Mouse (Mus musculus) lung, embryonic 15.5 days (tissue): ENCODE measurements around the gene Mapkapk2. TPM values are rescaled to one million over a fixed set of nuclear protein-coding genes. Genes with fewer than 3 reads are reported as not detected.

ENCODE experiments used
- ATAC-seq: fragments of 200-750 bp; cut with Nextera tagmentation; 2 replicates; pipeline ENCODE4 v1.8.0; 2017; ENCODE audit warnings: moderate number of reproducible peaks, borderline replicate concordance; ENCODE audit not compliant: low FRiP score, low TSS enrichment; ENCODE audit errors: extremely low read depth
- H3K27ac ChIP-seq: fragments of 300-500 bp; sonication (generic); 2 replicates; pipeline ENCODE4 v1.5.1; 2015; ENCODE audit warnings: moderate library complexity, mild to moderate bottlenecking, inconsistent platforms
- H3K27me3 ChIP-seq: fragments of 300-500 bp; sonication (generic); 2 replicates; pipeline ENCODE4 v1.6.1; 2015; ENCODE audit warnings: inconsistent platforms
- H3K36me3 ChIP-seq: fragments of 300-500 bp; sonication (generic); 2 replicates; pipeline ENCODE4 v1.6.1; 2015; ENCODE audit warnings: inconsistent platforms
- H3K4me1 ChIP-seq: fragments of 300-500 bp; sonication (generic); 2 replicates; pipeline ENCODE4 v1.6.1; 2015; ENCODE audit warnings: inconsistent platforms
- H3K4me2 ChIP-seq: fragments of 300-500 bp; sonication (generic); 2 replicates; pipeline ENCODE4 v1.6.1; 2015; ENCODE audit warnings: inconsistent platforms, mild to moderate bottlenecking, moderate library complexity
- H3K4me3 ChIP-seq: fragments of 300-500 bp; sonication (generic); 2 replicates; pipeline ENCODE4 v1.5.1; 2015; ENCODE audit warnings: mild to moderate bottlenecking, inconsistent platforms
- H3K9ac ChIP-seq: fragments of 300-500 bp; sonication (generic); 2 replicates; pipeline ENCODE4 v1.6.1; 2015; ENCODE audit warnings: inconsistent platforms
- H3K9me3 ChIP-seq: fragments of 300-500 bp; sonication (generic); 2 replicates; pipeline ENCODE4 v1.6.1; 2016; ENCODE audit warnings: inconsistent platforms
- WGBS: fragments of 180-500 bp; shearing (Covaris S2); methylation state at CpG from one replicate; pipeline ENCODE4 v1.1.7; 2015; 5-methylcytosine and 5-hydroxymethylcytosine counted together
- polyA plus RNA-seq: library from polyadenylated mRNA; unstranded; fragments of >200 nt; fragmentation: Nextera tagmentation; extraction: Ambion mirVana; gene quantifications from 2 replicates; pipeline ENCODE4 v1.2.1, GENCODE M21; 2015

Mapkapk2 gene
- polyA plus RNA-seq, 1 experiment from 2014 or later = 61.0 TPM

DNA sequence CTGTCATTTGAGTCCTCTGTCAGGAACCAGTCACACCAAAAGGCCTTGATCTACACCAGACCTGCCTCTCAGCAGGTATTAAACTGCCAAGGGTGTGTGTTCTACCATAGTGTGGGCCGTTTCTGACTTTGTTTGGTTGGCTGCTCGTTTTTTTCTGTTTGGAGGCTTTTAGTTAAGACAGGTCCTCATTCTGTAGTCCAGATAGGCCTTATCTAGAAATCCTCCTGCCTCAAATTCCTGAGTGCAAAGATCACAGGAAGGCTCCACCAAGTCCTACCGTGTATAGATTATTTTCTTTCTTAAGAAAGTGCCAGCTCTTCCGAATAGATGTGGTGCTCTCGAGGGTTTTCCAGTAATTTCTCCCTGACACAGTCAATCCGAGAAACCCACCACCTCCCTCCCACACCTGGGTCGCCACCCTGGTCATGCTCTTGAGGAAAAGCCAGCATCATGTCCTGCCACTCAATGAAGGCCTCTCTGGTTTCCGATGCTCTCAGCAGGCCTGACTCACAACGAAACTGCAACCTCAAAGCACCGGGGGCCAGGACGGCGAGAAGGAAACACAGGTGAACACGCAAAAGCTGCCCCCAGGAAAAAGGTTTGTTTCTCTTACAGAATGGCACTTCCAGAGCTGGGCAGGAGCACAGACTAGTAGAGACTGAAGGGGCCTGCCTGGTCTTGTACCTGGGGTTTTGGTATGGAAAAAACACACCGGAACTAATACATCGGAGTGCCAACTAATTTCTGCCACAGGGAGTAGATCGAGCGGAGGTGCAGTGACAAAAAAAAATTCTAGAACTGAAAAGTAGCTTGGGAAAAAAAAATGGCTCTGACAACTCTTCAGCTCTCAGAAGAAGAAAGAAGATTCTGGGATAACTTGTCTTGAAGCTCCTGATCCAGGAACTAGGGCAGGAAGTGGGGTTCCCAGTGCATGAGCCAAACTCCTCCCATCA is 87.1 kb downstream of the Mapkapk2 start:
- ATAC-seq = no peak
- Histone ChIP-seq H3K4me3 (no peak overlapping the region), H3K9ac (no peak overlapping the region), H3K9me3 (no peaks in the 10 kb centered on the region), H3K27ac (no peak overlapping the region), H3K36me3 (no peaks in the 10 kb centered on the region), H3K4me2 (no peak overlapping the region), H3K4me1 (no peaks in the 10 kb centered on the region), H3K27me3 (no peaks in the 10 kb centered on the region)
- 56% methylated on average over 17 of the region's 17 CpGs for WGBS

DNA sequence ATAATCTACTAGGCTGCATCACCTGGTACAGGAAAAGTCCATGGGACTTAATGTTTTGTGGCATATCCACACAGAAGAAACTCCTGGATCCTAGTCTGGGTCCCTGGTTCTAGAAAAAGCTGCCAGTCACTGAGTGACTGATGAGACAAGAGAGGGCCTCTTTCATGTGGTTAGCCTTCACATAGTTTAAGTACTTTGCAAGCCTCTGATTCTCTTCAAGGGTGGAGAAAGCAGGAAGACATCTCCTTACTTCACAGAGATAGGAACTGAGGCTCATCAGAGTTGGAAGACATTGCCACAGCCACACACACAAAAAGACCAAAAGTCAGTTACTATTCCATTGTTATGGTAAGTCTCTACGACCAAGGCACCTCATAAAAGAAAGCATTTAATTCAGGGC is 91.6 kb downstream of the Mapkapk2 start:
- WGBS = 77% methylated on average over 1 of the region's 1 CpGs
- no peak for ATAC-seq
- H3K27ac ChIP-seq = no peak overlapping the region
- no peak overlapping the region for H3K9ac ChIP-seq
- no peak overlapping the region for H3K4me2 ChIP-seq
- H3K36me3 ChIP-seq = no peaks in the 10 kb centered on the region
- H3K4me1 ChIP-seq = no peaks in the 10 kb centered on the region
- H3K4me3 ChIP-seq = no peak overlapping the region
- H3K9me3 ChIP-seq = no peaks in the 10 kb centered on the region
- H3K27me3 ChIP-seq = no peaks in the 10 kb centered on the region

Other genes starting within 250 kb of the Mapkapk2 start
- gene Fcmr, start 232.2 kb downstream of the Mapkapk2 start, polyA plus RNA-seq = 0.58 TPM in 1 of 2 replicates, not detected in the other
- gene Il24, start 210.4 kb downstream of the Mapkapk2 start, polyA plus RNA-seq = not detected in 2 replicates
- not detected in 2 replicates for gene Il20, start 186.4 kb downstream of the Mapkapk2 start, polyA plus RNA-seq
- gene Il19, start 157.7 kb downstream of the Mapkapk2 start, polyA plus RNA-seq = not detected in 2 replicates
- 0.11 and 0.13 TPM in 2 replicates for gene Il10, start 78.0 kb downstream of the Mapkapk2 start, polyA plus RNA-seq
- gene Dyrk3, start 40.5 kb upstream of the Mapkapk2 start, polyA plus RNA-seq = 3.3 and 3.7 TPM in 2 replicates
- gene Eif2d, start 55.4 kb upstream of the Mapkapk2 start, polyA plus RNA-seq = 60.3 and 63.0 TPM in 2 replicates
- gene Rassf5, start 147.4 kb upstream of the Mapkapk2 start, polyA plus RNA-seq = 4.2 and 6.5 TPM in 2 replicates
- gene Ikbke, start 181.8 kb upstream of the Mapkapk2 start, polyA plus RNA-seq = 2.9 and 4.0 TPM in 2 replicates